Mouse (Mus musculus): ENCODE measurements around the gene Tulp2. TPM values are rescaled to one million over a fixed set of nuclear protein-coding genes. Genes with fewer than 3 reads are reported as not detected.

The Tulp2 gene
- total RNA-seq, 2 experiments from 2014 or later = not detected

GRCm38 (mm10) chr7:45549641-45550436 lies 68.2 kb downstream of the Tulp2 start:
- DNase-seq (ENCODE audit: extremely low spot score in 1 of 2, low spot score in 1 of 2) = no peak

GRCm38 (mm10) chr7:45550821-45551511 lies 69.3 kb downstream of the Tulp2 start:
- no peak for DNase-seq (ENCODE audit: extremely low spot score in 1 of 2, low spot score in 1 of 2)

- DNase-seq (ENCODE audit: extremely low spot score in 1 of 2, low spot score in 1 of 2) = no peak
These were observed 69.8 kb downstream of the Tulp2 start for GRCm38 (mm10) chr7:45551512-45551883.

- no peak for DNase-seq (ENCODE audit: extremely low spot score in 1 of 2, low spot score in 1 of 2)
These were observed 71.8 kb downstream of the Tulp2 start for GRCm38 (mm10) chr7:45553519-45553918.

GRCm38 (mm10) chr7:45553990-45554389 lies 72.3 kb downstream of the Tulp2 start:
- DNase-seq (ENCODE audit: extremely low spot score in 1 of 2, low spot score in 1 of 2) = no peak

GRCm38 (mm10) chr7:45554744-45555143 lies 73.1 kb downstream of the Tulp2 start, which contains the start of gene Hsd17b14:
Gene Hsd17b14 (plus strand): TSS chr7:45554893.
- no peak for DNase-seq (ENCODE audit: extremely low spot score in 1 of 2, low spot score in 1 of 2)

GRCm38 (mm10) chr7:45555787-45556186 lies 74.1 kb downstream of the Tulp2 start:
- peak; percentile 51 to 79 for DNase-seq (ENCODE audit: extremely low spot score in 1 of 2, low spot score in 1 of 2)

- no peak for DNase-seq (ENCODE audit: extremely low spot score in 1 of 2, low spot score in 1 of 2)
These were observed 77.2 kb downstream of the Tulp2 start for GRCm38 (mm10) chr7:45558907-45559306.

GRCm38 (mm10) chr7:45560241-45560640 lies 78.6 kb downstream of the Tulp2 start:
- no peak for DNase-seq (ENCODE audit: extremely low spot score in 1 of 2, low spot score in 1 of 2)

GRCm38 (mm10) chr7:45560843-45561623 lies 79.4 kb downstream of the Tulp2 start:
- DNase-seq (ENCODE audit: extremely low spot score in 1 of 2, low spot score in 1 of 2) = peak; percentile 66 to 85

GRCm38 (mm10) chr7:45561624-45562520 lies 80.2 kb downstream of the Tulp2 start:
- no peak for DNase-seq (ENCODE audit: extremely low spot score in 1 of 2, low spot score in 1 of 2)

GRCm38 (mm10) chr7:45564811-45565210 lies 83.1 kb downstream of the Tulp2 start:
- no peak for DNase-seq (ENCODE audit: extremely low spot score in 1 of 2, low spot score in 1 of 2)

GRCm38 (mm10) chr7:45565446-45565845 lies 83.8 kb downstream of the Tulp2 start:
- no peak for DNase-seq (ENCODE audit: extremely low spot score in 1 of 2, low spot score in 1 of 2)

- no peak for DNase-seq (ENCODE audit: extremely low spot score in 1 of 2, low spot score in 1 of 2)
These were observed 85.6 kb downstream of the Tulp2 start for GRCm38 (mm10) chr7:45567112-45567779.

GRCm38 (mm10) chr7:45567780-45568516 lies 86.3 kb downstream of the Tulp2 start:
- peak; percentile 59 to 69 for DNase-seq (ENCODE audit: extremely low spot score in 1 of 2, low spot score in 1 of 2)

GRCm38 (mm10) chr7:45568601-45569473 lies 87.2 kb downstream of the Tulp2 start:
- no peak for DNase-seq (ENCODE audit: extremely low spot score in 1 of 2, low spot score in 1 of 2)

GRCm38 (mm10) chr7:45570103-45570741 lies 88.5 kb downstream of the Tulp2 start, which contains the start of gene Bcat2:
Gene Bcat2 (plus strand): TSS chr7:45570153.
- DNase-seq (ENCODE audit: extremely low spot score in 1 of 2, low spot score in 1 of 2) = peak; percentile 57 to 61

Measured in layer of hippocampus, postnatal 25 days (tissue).